Mouse (Mus musculus) midbrain, embryonic 11.5 days (tissue): ENCODE measurements around the gene Setd7. TPM values are rescaled to one million over a fixed set of nuclear protein-coding genes. Genes with fewer than 3 reads are reported as not detected.
A peak's percentile ranks its signal among the peaks of the same experiment; 100 is the strongest.

Experiments used
- ATAC-seq: fragments of 200-750 bp; cut with Nextera tagmentation; 2 replicates; pipeline ENCODE4 v1.8.0; 2017; ENCODE audit warnings: moderate TSS enrichment, moderate library complexity; ENCODE audit not compliant: low FRiP score
- DNase-seq: peaks from one replicate; pipeline ENCODE4 v3.0.0; 2015; ENCODE audit warnings: low spot score; ENCODE audit errors: missing footprints
- H3K27ac ChIP-seq: fragments of 300-500 bp; sonication (generic); 2 replicates; pipeline ENCODE4 v1.5.1; 2014; ENCODE audit warnings: low read depth, low read length
- H3K27me3 ChIP-seq: fragments of 300-500 bp; sonication (generic); 2 replicates; pipeline ENCODE4 v1.6.1; 2014; ENCODE audit warnings: mild to moderate bottlenecking, low read length, moderate library complexity, mixed read lengths; ENCODE audit not compliant: control insufficient read depth, insufficient read depth
- H3K36me3 ChIP-seq: fragments of 300-500 bp; sonication (generic); 2 replicates; pipeline ENCODE4 v1.6.1; 2014; ENCODE audit warnings: mild to moderate bottlenecking, low read length, moderate library complexity, mixed read lengths; ENCODE audit not compliant: control insufficient read depth, insufficient read depth
- H3K4me1 ChIP-seq: fragments of 300-500 bp; sonication (generic); 2 replicates; pipeline ENCODE4 v1.6.1; 2014; ENCODE audit warnings: low read length; ENCODE audit not compliant: control insufficient read depth, insufficient read depth
- H3K4me2 ChIP-seq: fragments of 300-500 bp; sonication (generic); 2 replicates; pipeline ENCODE4 v1.6.1; 2014; ENCODE audit warnings: mild to moderate bottlenecking, moderate library complexity
- H3K4me3 ChIP-seq: fragments of 300-500 bp; sonication (generic); 2 replicates; pipeline ENCODE4 v1.5.1; 2014; ENCODE audit warnings: low read depth, low read length
- H3K9ac ChIP-seq: fragments of 300-500 bp; sonication (generic); 2 replicates; pipeline ENCODE4 v1.6.1; 2014; ENCODE audit warnings: low read length
- H3K9me3 ChIP-seq: fragments of 300-500 bp; sonication (generic); 2 replicates; pipeline ENCODE4 v1.6.1; 2016; ENCODE audit warnings: low read length; ENCODE audit not compliant: control insufficient read depth
- WGBS: fragments of 180-500 bp; shearing (Covaris S2); extraction: QIAGEN DNeasy Blood & Tissue Kit; methylation state at CpG from one replicate; pipeline ENCODE4 v1.1.7; 2014; 5-methylcytosine and 5-hydroxymethylcytosine counted together
- polyA plus RNA-seq: library from polyadenylated mRNA; unstranded; fragments of >200 nt; fragmentation: Nextera tagmentation; extraction: Ambion mirVana; gene quantifications from 2 replicates; pipeline ENCODE4 v1.2.1, GENCODE M21; 2014

Gene Setd7
- polyA plus RNA-seq, 1 experiment from 2014 or later: 3.4 TPM

GRCm38 (mm10) chr3:51552197-51552596 lies 8.5 kb downstream of the Setd7 start:
- Histone ChIP-seq H3K4me2 (no peak overlapping the region), H3K9me3 (no peaks in the 10 kb centered on the region), H3K4me3 (no peak overlapping the region), H3K9ac (no peak overlapping the region), H3K4me1 (peaks cover 3% of the 10 kb centered on the region), H3K36me3 (no peaks in the 10 kb centered on the region), H3K27ac (no peak overlapping the region), H3K27me3 (no peaks in the 10 kb centered on the region)
- no peak for DNase-seq
- ATAC-seq: no peak
- WGBS: 76% methylated on average over 2 of the region's 2 CpGs

GRCm38 (mm10) chr3:51548987-51549579 lies 11.6 kb downstream of the Setd7 start:
- DNase-seq: no peak
- Histone ChIP-seq H3K27ac (no peak overlapping the region), H3K4me3 (no peak overlapping the region), H3K36me3 (no peaks in the 10 kb centered on the region), H3K9me3 (no peaks in the 10 kb centered on the region), H3K4me2 (no peak overlapping the region), H3K9ac (no peak overlapping the region), H3K4me1 (no peaks in the 10 kb centered on the region; the same call in 1 of the 2 replicates), H3K27me3 (no peaks in the 10 kb centered on the region)
- 95% methylated on average over 17 of the region's 17 CpGs for WGBS
- ATAC-seq: no peak

- no peak for ATAC-seq
Observed at GRCm38 (mm10) chr3:51547577-51547976, 13.1 kb downstream of the Setd7 start.

GRCm38 (mm10) chr3:51544442-51545128 lies 16.1 kb downstream of the Setd7 start:
- Histone ChIP-seq H3K9me3 (no peaks in the 10 kb centered on the region), H3K4me3 (no peak overlapping the region), H3K4me1 (no peaks in the 10 kb centered on the region), H3K27me3 (no peaks in the 10 kb centered on the region), H3K9ac (no peak overlapping the region), H3K27ac (no peak overlapping the region), H3K36me3 (peaks cover 6% of the 10 kb centered on the region), H3K4me2 (no peak overlapping the region)
- no peak for DNase-seq
- WGBS: 89% methylated on average over 19 of the region's 19 CpGs
- 0 out of 2 replicates have a peak, but pooled peaks have one; percentile 19 for ATAC-seq

More at GRCm38 (mm10) chr3:51547577-51547976, 13.1 kb downstream of the Setd7 start:
- 90% methylated on average over 6 of the region's 6 CpGs for WGBS
- H3K4me2 ChIP-seq: no peak overlapping the region
- H3K9ac ChIP-seq: no peak overlapping the region
- no peaks in the 10 kb centered on the region for H3K36me3 ChIP-seq
- no peak overlapping the region for H3K4me3 ChIP-seq
- no peaks in the 10 kb centered on the region for H3K4me1 ChIP-seq
- no peak overlapping the region for H3K27ac ChIP-seq
- H3K27me3 ChIP-seq: no peaks in the 10 kb centered on the region
- DNase-seq: no peak
- no peaks in the 10 kb centered on the region for H3K9me3 ChIP-seq

- Histone ChIP-seq H3K27me3 (no peaks in the 10 kb centered on the region), H3K9me3 (no peaks in the 10 kb centered on the region), H3K4me2 (no peak overlapping the region), H3K9ac (no peak overlapping the region), H3K4me3 (no peak overlapping the region), H3K4me1 (no peaks in the 10 kb centered on the region), H3K36me3 (peaks cover 14% of the 10 kb centered on the region), H3K27ac (no peak overlapping the region)
- DNase-seq (no peak), ATAC-seq (no peak)
- 97% methylated on average over 9 of the region's 9 CpGs for WGBS
Observed at GRCm38 (mm10) chr3:51540659-51541058, 20.0 kb downstream of the Setd7 start.

GRCm38 (mm10) chr3:51539567-51540408 lies 20.9 kb downstream of the Setd7 start:
- Histone ChIP-seq H3K36me3 (peaks cover 14% of the 10 kb centered on the region), H3K4me1 (no peaks in the 10 kb centered on the region), H3K4me3 (no peak overlapping the region), H3K27me3 (no peaks in the 10 kb centered on the region), H3K9ac (no peak overlapping the region), H3K9me3 (no peaks in the 10 kb centered on the region), H3K4me2 (no peak overlapping the region), H3K27ac (no peak overlapping the region)
- ATAC-seq: no peak
- peak; percentile 96 for DNase-seq
- 56% methylated on average over 15 of the region's 15 CpGs for WGBS

- Histone ChIP-seq H3K27me3 (no peaks in the 10 kb centered on the region), H3K4me2 (no peak overlapping the region), H3K4me3 (no peak overlapping the region), H3K4me1 (no peaks in the 10 kb centered on the region), H3K9ac (no peak overlapping the region), H3K9me3 (no peaks in the 10 kb centered on the region), H3K27ac (no peak overlapping the region), H3K36me3 (peaks cover 23% of the 10 kb centered on the region)
- ATAC-seq (no peak), DNase-seq (no peak)
- WGBS: 90% methylated on average over 9 of the region's 9 CpGs
Observed at GRCm38 (mm10) chr3:51534013-51534412, 26.7 kb downstream of the Setd7 start.

GRCm38 (mm10) chr3:51533573-51533972 lies 27.1 kb downstream of the Setd7 start:
- Histone ChIP-seq H3K4me2 (no peak overlapping the region), H3K4me1 (no peaks in the 10 kb centered on the region), H3K9ac (no peak overlapping the region), H3K27me3 (no peaks in the 10 kb centered on the region), H3K9me3 (no peaks in the 10 kb centered on the region), H3K27ac (no peak overlapping the region), H3K36me3 (peaks cover 21% of the 10 kb centered on the region), H3K4me3 (no peak overlapping the region)
- 87% methylated on average over 5 of the region's 5 CpGs for WGBS
- DNase-seq (no peak), ATAC-seq (no peak)

- WGBS: 89% methylated on average over 5 of the region's 5 CpGs
- Histone ChIP-seq H3K27me3 (no peaks in the 10 kb centered on the region), H3K36me3 (peaks cover 20% of the 10 kb centered on the region), H3K9me3 (no peaks in the 10 kb centered on the region), H3K27ac (no peak overlapping the region), H3K4me2 (no peak overlapping the region), H3K4me3 (no peak overlapping the region), H3K4me1 (no peaks in the 10 kb centered on the region), H3K9ac (no peak overlapping the region)
- no peak for DNase-seq
- no peak for ATAC-seq
Observed at GRCm38 (mm10) chr3:51532282-51532620, 28.4 kb downstream of the Setd7 start.
